In the genomic region with DNA sequence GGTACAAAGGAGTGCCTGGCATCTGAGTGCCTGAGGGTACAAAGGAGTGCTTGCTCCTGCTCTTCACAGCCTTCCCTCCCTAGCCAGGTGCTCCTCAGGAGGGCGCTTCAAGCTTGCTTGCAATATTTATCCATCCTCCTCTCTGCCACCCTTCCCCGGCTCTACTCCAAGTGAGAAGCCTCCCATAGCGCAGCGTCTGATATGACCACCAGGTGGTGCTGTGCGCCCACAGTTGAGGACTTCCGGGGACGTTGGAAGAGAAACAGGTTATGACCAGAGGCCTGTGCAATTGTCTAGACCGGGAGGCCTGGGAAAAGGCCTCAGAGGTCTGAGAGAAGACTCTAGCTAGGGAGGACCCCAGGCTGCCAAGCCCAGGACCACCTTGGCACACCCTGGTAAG, we compare ENCODE assay signal across 8 mouse cellular contexts. TPM values are rescaled to one million over a fixed set of nuclear protein-coding genes. Genes with fewer than 3 reads are reported as not detected.
DNase-seq lines count a peak whose midpoint lies in the region; ATAC-seq and TF ChIP-seq lines count a peak whose summit lies in the region.

No protein-coding gene starts in this region.

- H3K4me2 ChIP-seq in heart, embryonic 11.5 days = no peak overlapping the region
- no peak overlapping the region for H3K4me2 ChIP-seq in kidney, embryonic 16.5 days (replicated peaks; ENCODE audit: low read depth, low read length)

- no peak overlapping the region for H3K4me3 ChIP-seq in C2C12 (ENCODE audit: insufficient read depth, poor library complexity, severe bottlenecking)
- no peak overlapping the region for H3K4me3 ChIP-seq in embryonic fibroblast, embryonic 13.5 days (ENCODE audit: insufficient read depth, low read length)
- no peak overlapping the region for H3K4me3 ChIP-seq in heart, embryonic 11.5 days (ENCODE audit: low read depth, low read length)
- no peak overlapping the region for H3K4me3 ChIP-seq in kidney, embryonic 16.5 days (ENCODE audit: low read length)
- no peak overlapping the region for H3K4me3 ChIP-seq in liver, adult 2 months (ENCODE audit: insufficient read depth, low read depth, low read length)

- ATAC-seq in heart, embryonic 11.5 days (replicated peaks; ENCODE audit: insufficient number of reproducible peaks, low FRiP score, low TSS enrichment) = 0 out of 2 replicates have a peak, but pooled peaks have one; percentile 41
- peak; percentile 78 for ATAC-seq in kidney, embryonic 16.5 days (ENCODE audit: low FRiP score, low TSS enrichment)
- peak; percentile 88 for ATAC-seq in monocyte, adult 5-6 weeks (replicated peaks; ENCODE audit: insufficient number of reproducible peaks, low FRiP score, low TSS enrichment, poor library complexity, severe bottlenecking)

- WGBS in heart, embryonic 11.5 days (ENCODE audit: insufficient replicate concordance) = 2% methylated on average over 8 of the region's 8 CpGs
- under 1% methylated on average over 8 of the region's 8 CpGs for WGBS in kidney, embryonic 16.5 days
- WGBS in liver, adult 2 months = under 1% methylated on average over 8 of the region's 8 CpGs

- peak; percentile 97 for DNase-seq in brain, adult 2 months (ENCODE audit: low read depth, low spot score)
- peak; percentile 61 for DNase-seq in liver, adult 2 months (ENCODE audit: extremely low read depth, low read depth, low spot score)
- DNase-seq in spleen, postnatal 14 days (ENCODE audit: low spot score in 2 of 2) = peak; percentile 59 to 81

- no peaks in the 10 kb centered on the region for H3K9me3 ChIP-seq in heart, embryonic 11.5 days (replicated peaks; ENCODE audit: control insufficient read depth, low read length)
- no peaks in the 10 kb centered on the region for H3K9me3 ChIP-seq in kidney, embryonic 16.5 days (ENCODE audit: low read length)

- peak; percentile 70 for TF ChIP-seq CTCF in C2C12 (IDR thresholded peaks at IDR 0.05; ENCODE audit: control insufficient read depth, insufficient read depth, insufficient read length)
- TF ChIP-seq CTCF in embryonic fibroblast, embryonic 13.5 days (IDR thresholded peaks at IDR 0.05; ENCODE audit: borderline replicate concordance, insufficient read depth, low read length) = peak; percentile 92
- peak; percentile 98 for TF ChIP-seq CTCF in liver, adult 2 months (IDR thresholded peaks at IDR 0.05; ENCODE audit: low read depth, low read length)

- no peak for TF ChIP-seq POLR2A in embryonic fibroblast, embryonic 13.5 days (IDR thresholded peaks at IDR 0.05; ENCODE audit: low read depth, low read length)
- TF ChIP-seq POLR2A in liver, adult 2 months (IDR thresholded peaks at IDR 0.05; ENCODE audit: extremely low read depth, insufficient read depth, low read length) = no peak

- H3K27me3 ChIP-seq in C2C12 (ENCODE audit: control insufficient read depth, insufficient read depth, insufficient read length) = peaks cover 7% of the 10 kb centered on the region
- peaks cover 50% of the 10 kb centered on the region for H3K27me3 ChIP-seq in heart, embryonic 11.5 days (ENCODE audit: control insufficient read depth, insufficient read depth, low read length)
- H3K27me3 ChIP-seq in kidney, embryonic 16.5 days (ENCODE audit: insufficient read depth, low read length) = no peaks in the 10 kb centered on the region
- H3K27me3 ChIP-seq in liver, adult 2 months (ENCODE audit: control insufficient read depth, insufficient read depth, low read length) = no peaks in the 10 kb centered on the region

- no peak overlapping the region for H3ac ChIP-seq in C2C12 (ENCODE audit: control insufficient read depth, insufficient read length, low read depth)

- H3K9ac ChIP-seq in heart, embryonic 11.5 days (ENCODE audit: low read depth, low read length) = no peak overlapping the region
- H3K9ac ChIP-seq in kidney, embryonic 16.5 days (replicated peaks; ENCODE audit: low read length) = no peak overlapping the region
- no peak overlapping the region for H3K9ac ChIP-seq in liver, adult 2 months (ENCODE audit: low read depth, low read length)

- H3K79me3 ChIP-seq in C2C12 (ENCODE audit: low read depth) = no peaks in the 10 kb centered on the region

- no peak overlapping the region for H3K27ac ChIP-seq in embryonic fibroblast, embryonic 13.5 days (ENCODE audit: insufficient read depth, low read length)
- H3K27ac ChIP-seq in heart, embryonic 11.5 days (ENCODE audit: low read depth, low read length) = no peak overlapping the region
- no peak overlapping the region for H3K27ac ChIP-seq in kidney, embryonic 16.5 days (ENCODE audit: low read length)
- H3K27ac ChIP-seq in liver, adult 2 months (replicated peaks; ENCODE audit: insufficient read depth, low read depth, low read length) = no peak overlapping the region

- no peaks in the 10 kb centered on the region for H3K79me2 ChIP-seq in C2C12 (ENCODE audit: control insufficient read depth, insufficient read depth)
- no peaks in the 10 kb centered on the region for H3K79me2 ChIP-seq in liver, adult 2 months (ENCODE audit: control insufficient read depth, insufficient read depth, low read length)

- H3K4me1 ChIP-seq in embryonic fibroblast, embryonic 13.5 days (ENCODE audit: control insufficient read depth, insufficient read depth, low read length) = no peaks in the 10 kb centered on the region
- no peaks in the 10 kb centered on the region for H3K4me1 ChIP-seq in heart, embryonic 11.5 days (ENCODE audit: control insufficient read depth, insufficient read depth, low read length)
- peaks cover 7% of the 10 kb centered on the region; the same call in 1 of the 2 replicates for H3K4me1 ChIP-seq in kidney, embryonic 16.5 days (ENCODE audit: insufficient read depth, low read length)
- H3K4me1 ChIP-seq in liver, adult 2 months (ENCODE audit: control insufficient read depth, insufficient read depth, low read length) = no peaks in the 10 kb centered on the region

- H3K36me3 ChIP-seq in C2C12 (ENCODE audit: control insufficient read depth, insufficient read depth) = no peaks in the 10 kb centered on the region
- no peaks in the 10 kb centered on the region for H3K36me3 ChIP-seq in heart, embryonic 11.5 days (ENCODE audit: control insufficient read depth, insufficient read depth, low read length)
- no peaks in the 10 kb centered on the region for H3K36me3 ChIP-seq in kidney, embryonic 16.5 days (ENCODE audit: insufficient read depth, low read length)
- no peaks in the 10 kb centered on the region for H3K36me3 ChIP-seq in liver, adult 2 months (ENCODE audit: control insufficient read depth, insufficient read depth, low read length)

TF ChIP-seq in C2C12, 6 proteins besides CTCF, POLR2A, EP300 and RAD21:
- TF ChIP-seq MYOG (IDR thresholded peaks at IDR 0.05; ENCODE audit: control insufficient read depth, extremely low read depth, insufficient read length) = no peak
- no peak for TF ChIP-seq MAX (IDR thresholded peaks at IDR 0.05)
- no peak for TF ChIP-seq MYOD1 (IDR thresholded peaks at IDR 0.05; ENCODE audit: control insufficient read depth, insufficient read length, low read depth)
- no peak for TF ChIP-seq CEBPB (IDR thresholded peaks at IDR 0.05; ENCODE audit: low read depth)
- no peak for TF ChIP-seq USF1 (IDR thresholded peaks at IDR 0.05; ENCODE audit: low read depth)

RNA-seq across cellular contexts. Expression of gene Camk2n1, which starts 6.7 kb away (rescaled TPM):
- polyA plus RNA-seq in C2C12 (2012; fragmentation: generic; extraction: Trizol) = 0.48 TPM
- polyA plus RNA-seq in embryonic fibroblast, embryonic 13.5 days (2011; ENCODE audit: insufficient read length, low read depth, missing spikeins) = 5.6 and 7.2 TPM in 2 replicates
- polyA plus RNA-seq in heart, embryonic 11.5 days (2014; fragmentation: Nextera tagmentation; extraction: Ambion mirVana) = 1.2 and 1.4 TPM in 2 replicates
- polyA plus RNA-seq in kidney, embryonic 16.5 days (2015; fragmentation: Nextera tagmentation; extraction: Ambion mirVana) = 6.2 and 6.4 TPM in 2 replicates
- 15.4 and 18.6 TPM in 2 replicates for total RNA-seq in liver, adult 2 months (2014; rRNA removed)
- polyA plus RNA-seq in liver, adult 2 months (2012; rRNA removed) = 40.4 and 52.5 TPM in 2 replicates
- total RNA-seq in monocyte, adult 5-6 weeks (2017) = 10.8 to 19.2 TPM (median 11.3 TPM) in 3 replicates

RNA-seq across cellular contexts. Expression of gene Mul1, which starts 12.9 kb away (rescaled TPM):
- polyA plus RNA-seq in C2C12 (2012; fragmentation: generic; extraction: Trizol) = 26.5 TPM
- 14.4 and 15.8 TPM in 2 replicates for polyA plus RNA-seq in embryonic fibroblast, embryonic 13.5 days (2011; ENCODE audit: insufficient read length, low read depth, missing spikeins)
- polyA plus RNA-seq in heart, embryonic 11.5 days (2014; fragmentation: Nextera tagmentation; extraction: Ambion mirVana) = 16.1 and 18.2 TPM in 2 replicates
- 21.5 and 22.4 TPM in 2 replicates for polyA plus RNA-seq in kidney, embryonic 16.5 days (2015; fragmentation: Nextera tagmentation; extraction: Ambion mirVana)
- 17.4 and 18.6 TPM in 2 replicates for total RNA-seq in liver, adult 2 months (2014; rRNA removed)
- 25.0 and 28.9 TPM in 2 replicates for polyA plus RNA-seq in liver, adult 2 months (2012; rRNA removed)
- 10.8 to 12.0 TPM (median 11.9 TPM) in 3 replicates for total RNA-seq in monocyte, adult 5-6 weeks (2017)

RNA-seq across cellular contexts. Expression of gene Fam43b, which starts 51.1 kb away (rescaled TPM):
- polyA plus RNA-seq in C2C12 (2012; fragmentation: generic; extraction: Trizol) = not detected
- polyA plus RNA-seq in embryonic fibroblast, embryonic 13.5 days (2011; ENCODE audit: insufficient read length, low read depth, missing spikeins) = not detected in 2 replicates
- polyA plus RNA-seq in heart, embryonic 11.5 days (2014; fragmentation: Nextera tagmentation; extraction: Ambion mirVana) = 0.07 TPM in 1 of 2 replicates, not detected in the other
- polyA plus RNA-seq in kidney, embryonic 16.5 days (2015; fragmentation: Nextera tagmentation; extraction: Ambion mirVana) = 0.12 TPM in 1 of 2 replicates, not detected in the other
- total RNA-seq in liver, adult 2 months (2014; rRNA removed) = not detected in 2 replicates
- not detected in 2 replicates for polyA plus RNA-seq in liver, adult 2 months (2012; rRNA removed)
- not detected in 3 replicates for total RNA-seq in monocyte, adult 5-6 weeks (2017)
